Mouse (Mus musculus): Measurements from ENCODE around the gene Olfr224. TPM values are rescaled to one million over a fixed set of nuclear protein-coding genes. Genes with fewer than 3 reads are reported as not detected.

Gene Olfr224
- polyA plus RNA-seq (2011; ENCODE audit: insufficient read depth, insufficient read length, low read depth, missing spikeins): not detected in 2 replicates

GRCm38 (mm10) chr11:58570405-58570804, at the start of gene Olfr224:
TSS of gene Olfr224 (minus strand) at chr11:58570553.
- TF ChIP-seq EP300 (IDR thresholded peaks at IDR 0.05; ENCODE audit: insufficient read depth, low read depth, low read length): no peak
- Histone ChIP-seq H3K36me3 (ENCODE audit: control insufficient read depth, insufficient read depth, low read length, poor library complexity, severe bottlenecking) (no peaks in the 10 kb centered on the region), H3K4me1 (ENCODE audit: control insufficient read depth, insufficient read depth, low read length) (no peaks in the 10 kb centered on the region), H3K9me3 (replicated peaks; ENCODE audit: control insufficient read depth, insufficient read depth, low read length, poor library complexity, severe bottlenecking) (no peaks in the 10 kb centered on the region), H3K27me3 (ENCODE audit: control insufficient read depth, insufficient read depth, low read length, poor library complexity, severe bottlenecking) (no peaks in the 10 kb centered on the region), H3K27ac (ENCODE audit: insufficient read depth, low read length) (no peak within 1 kb of the TSS), H3K9ac (ENCODE audit: low read depth, poor library complexity, severe bottlenecking) (no peak within 1 kb of the TSS), H3K4me3 (ENCODE audit: low read depth, low read length) (no peak within 1 kb of the TSS)

- Histone ChIP-seq H3K4me1 (ENCODE audit: control insufficient read depth, insufficient read depth, low read length) (no peaks in the 10 kb centered on the region), H3K9ac (ENCODE audit: low read depth, poor library complexity, severe bottlenecking) (no peak overlapping the region), H3K4me3 (ENCODE audit: low read depth, low read length) (no peak overlapping the region), H3K27me3 (ENCODE audit: control insufficient read depth, insufficient read depth, low read length, poor library complexity, severe bottlenecking) (no peaks in the 10 kb centered on the region; the same call in 1 of the 2 replicates), H3K9me3 (replicated peaks; ENCODE audit: control insufficient read depth, insufficient read depth, low read length, poor library complexity, severe bottlenecking) (no peaks in the 10 kb centered on the region), H3K36me3 (ENCODE audit: control insufficient read depth, insufficient read depth, low read length, poor library complexity, severe bottlenecking) (no peaks in the 10 kb centered on the region), H3K27ac (ENCODE audit: insufficient read depth, low read length) (no peak overlapping the region)
- TF ChIP-seq EP300 (IDR thresholded peaks at IDR 0.05; ENCODE audit: insufficient read depth, low read depth, low read length) (no peak), CTCF (IDR thresholded peaks at IDR 0.05; ENCODE audit: low read depth, low read length) (no peak), POLR2A (IDR thresholded peaks at IDR 0.05; ENCODE audit: insufficient read depth, low read length) (no peak)
Observed at GRCm38 (mm10) chr11:58618793-58619192, 48.4 kb upstream of the Olfr224 start.

- H3K4me3 ChIP-seq (ENCODE audit: low read depth, low read length): no peak overlapping the region
- no peaks in the 10 kb centered on the region; the same call in 1 of the 2 replicates for H3K27me3 ChIP-seq (ENCODE audit: control insufficient read depth, insufficient read depth, low read length, poor library complexity, severe bottlenecking)
- H3K9ac ChIP-seq (ENCODE audit: low read depth, poor library complexity, severe bottlenecking): no peak overlapping the region
- no peaks in the 10 kb centered on the region for H3K36me3 ChIP-seq (ENCODE audit: control insufficient read depth, insufficient read depth, low read length, poor library complexity, severe bottlenecking)
- TF ChIP-seq CTCF (IDR thresholded peaks at IDR 0.05; ENCODE audit: low read depth, low read length): no peak
- no peak for TF ChIP-seq EP300 (IDR thresholded peaks at IDR 0.05; ENCODE audit: insufficient read depth, low read depth, low read length)
- no peak for TF ChIP-seq POLR2A (IDR thresholded peaks at IDR 0.05; ENCODE audit: insufficient read depth, low read length)
- H3K27ac ChIP-seq (ENCODE audit: insufficient read depth, low read length): no peak overlapping the region
- no peaks in the 10 kb centered on the region for H3K4me1 ChIP-seq (ENCODE audit: control insufficient read depth, insufficient read depth, low read length)
- no peaks in the 10 kb centered on the region for H3K9me3 ChIP-seq (replicated peaks; ENCODE audit: control insufficient read depth, insufficient read depth, low read length, poor library complexity, severe bottlenecking)
Observed at GRCm38 (mm10) chr11:58618369-58618768, 48.0 kb upstream of the Olfr224 start.

GRCm38 (mm10) chr11:58615975-58616374, 45.6 kb upstream of the Olfr224 start, which contains the start of gene 2210407C18Rik:
TSS of gene 2210407C18Rik (minus strand) at chr11:58616075.
- no peaks in the 10 kb centered on the region for H3K9me3 ChIP-seq (replicated peaks; ENCODE audit: control insufficient read depth, insufficient read depth, low read length, poor library complexity, severe bottlenecking)
- no peak within 1 kb of the TSS for H3K4me3 ChIP-seq (ENCODE audit: low read depth, low read length)
- H3K9ac ChIP-seq (ENCODE audit: low read depth, poor library complexity, severe bottlenecking): no peak within 1 kb of the TSS
- no peak for TF ChIP-seq CTCF (IDR thresholded peaks at IDR 0.05; ENCODE audit: low read depth, low read length)
- TF ChIP-seq POLR2A (IDR thresholded peaks at IDR 0.05; ENCODE audit: insufficient read depth, low read length): no peak
- TF ChIP-seq EP300 (IDR thresholded peaks at IDR 0.05; ENCODE audit: insufficient read depth, low read depth, low read length): no peak
- no peaks in the 10 kb centered on the region for H3K4me1 ChIP-seq (ENCODE audit: control insufficient read depth, insufficient read depth, low read length)
- H3K36me3 ChIP-seq (ENCODE audit: control insufficient read depth, insufficient read depth, low read length, poor library complexity, severe bottlenecking): no peaks in the 10 kb centered on the region
- no peak within 1 kb of the TSS for H3K27ac ChIP-seq (ENCODE audit: insufficient read depth, low read length)
- no peaks in the 10 kb centered on the region; the same call in 1 of the 2 replicates for H3K27me3 ChIP-seq (ENCODE audit: control insufficient read depth, insufficient read depth, low read length, poor library complexity, severe bottlenecking)

GRCm38 (mm10) chr11:58614526-58614925, 44.2 kb upstream of the Olfr224 start:
- no peaks in the 10 kb centered on the region for H3K36me3 ChIP-seq (ENCODE audit: control insufficient read depth, insufficient read depth, low read length, poor library complexity, severe bottlenecking)
- H3K9me3 ChIP-seq (replicated peaks; ENCODE audit: control insufficient read depth, insufficient read depth, low read length, poor library complexity, severe bottlenecking): no peaks in the 10 kb centered on the region
- no peaks in the 10 kb centered on the region for H3K4me1 ChIP-seq (ENCODE audit: control insufficient read depth, insufficient read depth, low read length)
- no peak overlapping the region for H3K9ac ChIP-seq (ENCODE audit: low read depth, poor library complexity, severe bottlenecking)
- no peak overlapping the region for H3K4me3 ChIP-seq (ENCODE audit: low read depth, low read length)
- TF ChIP-seq EP300 (IDR thresholded peaks at IDR 0.05; ENCODE audit: insufficient read depth, low read depth, low read length) (no peak), POLR2A (IDR thresholded peaks at IDR 0.05; ENCODE audit: insufficient read depth, low read length) (no peak), CTCF (IDR thresholded peaks at IDR 0.05; ENCODE audit: low read depth, low read length) (no peak)
- H3K27me3 ChIP-seq (ENCODE audit: control insufficient read depth, insufficient read depth, low read length, poor library complexity, severe bottlenecking): no peaks in the 10 kb centered on the region; the same call in 1 of the 2 replicates
- no peak overlapping the region for H3K27ac ChIP-seq (ENCODE audit: insufficient read depth, low read length)

GRCm38 (mm10) chr11:58613359-58613758, 43.0 kb upstream of the Olfr224 start:
- Histone ChIP-seq H3K27ac (ENCODE audit: insufficient read depth, low read length) (no peak overlapping the region), H3K9me3 (replicated peaks; ENCODE audit: control insufficient read depth, insufficient read depth, low read length, poor library complexity, severe bottlenecking) (no peaks in the 10 kb centered on the region), H3K4me1 (ENCODE audit: control insufficient read depth, insufficient read depth, low read length) (no peaks in the 10 kb centered on the region), H3K9ac (ENCODE audit: low read depth, poor library complexity, severe bottlenecking) (no peak overlapping the region), H3K27me3 (ENCODE audit: control insufficient read depth, insufficient read depth, low read length, poor library complexity, severe bottlenecking) (no peaks in the 10 kb centered on the region; the same call in 1 of the 2 replicates), H3K4me3 (ENCODE audit: low read depth, low read length) (no peak overlapping the region), H3K36me3 (ENCODE audit: control insufficient read depth, insufficient read depth, low read length, poor library complexity, severe bottlenecking) (no peaks in the 10 kb centered on the region)
- TF ChIP-seq EP300 (IDR thresholded peaks at IDR 0.05; ENCODE audit: insufficient read depth, low read depth, low read length) (no peak), POLR2A (IDR thresholded peaks at IDR 0.05; ENCODE audit: insufficient read depth, low read length) (no peak), CTCF (IDR thresholded peaks at IDR 0.05; ENCODE audit: low read depth, low read length) (no peak)
